Mouse (Mus musculus) CH12.LX (cell line): ENCODE measurements around the gene Sptbn1. TPM values are rescaled to one million over a fixed set of nuclear protein-coding genes. Genes with fewer than 3 reads are reported as not detected.
A peak's percentile ranks its signal among the peaks of the same experiment; 100 is the strongest.

ENCODE experiments used
- DNase-seq: peaks from one replicate; pipeline ENCODE4 v3.0.0-alpha.2; 2013; ENCODE audit errors: extremely low read depth
- H3K27ac ChIP-seq: 2 replicates; pipeline ENCODE4 v1.5.1; 2012; ENCODE audit warnings: low read depth, mild to moderate bottlenecking, control low read depth, moderate library complexity; ENCODE audit not compliant: insufficient read depth
- H3K27me3 ChIP-seq: replicated peaks from 2 replicates; pipeline ENCODE3; 2012; ENCODE audit warnings: inconsistent platforms
- H3K36me3 ChIP-seq, 2 experiments: replicated peaks in 1 of 2; 2 replicates each; pipeline versions ENCODE3 to v1.6.1; 2012; ENCODE audit warnings: inconsistent platforms in 1 of 2, low read length in 1 of 2, mild to moderate bottlenecking in 1 of 2, mixed read lengths in 1 of 2, moderate library complexity in 1 of 2; ENCODE audit not compliant: control insufficient read depth in 1 of 2, insufficient read depth in 1 of 2
- H3K4me1 ChIP-seq, 2 experiments: 2 replicates each; pipeline ENCODE4 v1.6.1; 2012; ENCODE audit warnings: inconsistent platforms in 1 of 2, moderate library complexity in 1 of 2; ENCODE audit not compliant: insufficient read depth in 2 of 2, control insufficient read depth in 1 of 2
- H3K4me2 ChIP-seq: 2 replicates; pipeline ENCODE4 v1.6.1; 2012; ENCODE audit warnings: low read depth, mild to moderate bottlenecking, control low read depth; ENCODE audit not compliant: poor library complexity, insufficient read depth, severe bottlenecking
- H3K4me3 ChIP-seq, 3 experiments: fragments of 150-350 bp in 1 of 3; sonication (generic) in 1 of 3; replicated peaks in 1 of 3; 2 replicates each; pipeline versions ENCODE3 to v1.5.1; 2011 to 2012; ENCODE audit warnings: low read depth in 2 of 3, low read length in 2 of 3, mild to moderate bottlenecking in 2 of 3, moderate library complexity in 2 of 3, control low read depth in 1 of 3, improper control_type of control experiment in 1 of 3, inconsistent platforms in 1 of 3, mixed read lengths in 1 of 3; ENCODE audit not compliant: poor library complexity in 1 of 3
- H3K79me2 ChIP-seq: replicated peaks from 2 replicates; pipeline ENCODE4 v1.6.1; 2012; ENCODE audit warnings: mild to moderate bottlenecking, moderate library complexity; ENCODE audit not compliant: control insufficient read depth, poor library complexity, insufficient read depth, severe bottlenecking; ENCODE audit errors: extremely low read depth
- H3K9ac ChIP-seq: 2 replicates; pipeline ENCODE4 v1.6.1; 2012; ENCODE audit warnings: low read depth, mild to moderate bottlenecking, control low read depth, moderate library complexity; ENCODE audit not compliant: insufficient read depth
- H3K9me3 ChIP-seq: replicated peaks from 2 replicates; pipeline ENCODE3; 2012; ENCODE audit warnings: low read length, inconsistent platforms, mixed read lengths
- BHLHE40 ChIP-seq: IDR thresholded peaks from 2 replicates; pipeline ENCODE4 v1.6.1; 2011; ENCODE audit warnings: mild to moderate bottlenecking, low read depth, low read length, improper control_type of control experiment
- CHD1 ChIP-seq: IDR thresholded peaks from 2 replicates; pipeline ENCODE4 v1.6.1; 2012; ENCODE audit warnings: low read depth, low read length, improper control_type of control experiment, inconsistent platforms
- CHD2 ChIP-seq: IDR thresholded peaks from 2 replicates; pipeline ENCODE4 v1.6.1; 2011; ENCODE audit warnings: low read length, improper control_type of control experiment
- CTCF ChIP-seq, 2 experiments: IDR thresholded peaks in 1 of 2; conservative IDR thresholded peaks in 1 of 2; 2 replicates each; pipeline ENCODE4 v1.5.1; 2011 to 2012; ENCODE audit warnings: low read depth in 2 of 2, low read length in 2 of 2, improper control_type of control experiment in 1 of 2, inconsistent platforms in 1 of 2, mild to moderate bottlenecking in 1 of 2, moderate library complexity in 1 of 2
- ELF1 ChIP-seq: IDR thresholded peaks from 2 replicates; pipeline ENCODE4 v1.6.1; 2014; ENCODE audit warnings: low read depth, mild to moderate bottlenecking, inconsistent platforms, low read length, improper control_type of control experiment
- GABPA ChIP-seq: IDR thresholded peaks from 2 replicates; pipeline ENCODE4 v1.6.1; 2012; ENCODE audit warnings: low read depth, low read length, improper control_type of control experiment, inconsistent platforms; ENCODE audit not compliant: insufficient replicate concordance
- IRF4 ChIP-seq: IDR thresholded peaks from 2 replicates; pipeline ENCODE4 v1.6.1; 2014; ENCODE audit warnings: low read depth, mild to moderate bottlenecking, inconsistent platforms, low read length, improper control_type of control experiment
- JUND ChIP-seq: conservative IDR thresholded peaks from 2 replicates; pipeline ENCODE4 v1.6.1; 2011; ENCODE audit warnings: low read depth, low read length, improper control_type of control experiment
- MXI1 ChIP-seq: IDR thresholded peaks from 2 replicates; pipeline ENCODE4 v1.6.1; 2011; ENCODE audit warnings: mild to moderate bottlenecking, low read depth, low read length, improper control_type of control experiment
- MYC ChIP-seq: IDR thresholded peaks from 2 replicates; pipeline ENCODE4 v1.6.1; 2011; ENCODE audit warnings: low read depth, mild to moderate bottlenecking, improper control_type of control experiment, low read length
- NRF1 ChIP-seq: IDR thresholded peaks from 2 replicates; pipeline ENCODE4 v1.6.1; 2014; ENCODE audit warnings: low read depth, mild to moderate bottlenecking, inconsistent platforms, low read length, improper control_type of control experiment, moderate library complexity
- POLR2A ChIP-seq: IDR thresholded peaks from 2 replicates; pipeline ENCODE4 v1.6.1; 2011; ENCODE audit warnings: low read depth, mild to moderate bottlenecking, improper control_type of control experiment, low read length
- POLR2AphosphoS2 ChIP-seq: IDR thresholded peaks from 2 replicates; pipeline ENCODE4 v1.6.1; 2011; ENCODE audit warnings: low read depth, low read length, improper control_type of control experiment
- SIN3A ChIP-seq: IDR thresholded peaks from 2 replicates; pipeline ENCODE4 v1.6.1; 2012; ENCODE audit warnings: low read length, improper control_type of control experiment, inconsistent platforms
- TBP ChIP-seq: conservative IDR thresholded peaks from 2 replicates; pipeline ENCODE4 v1.6.1; 2011; ENCODE audit warnings: low read depth, low read length, improper control_type of control experiment
- TCF12 ChIP-seq: IDR thresholded peaks from 2 replicates; pipeline ENCODE4 v1.6.1; 2014; ENCODE audit warnings: low read depth, mild to moderate bottlenecking, inconsistent platforms, low read length, improper control_type of control experiment
- UBTF ChIP-seq: IDR thresholded peaks from 2 replicates; pipeline ENCODE4 v1.6.1; 2012; ENCODE audit warnings: low read depth, mild to moderate bottlenecking, inconsistent platforms, low read length, improper control_type of control experiment, moderate library complexity
- USF2 ChIP-seq: conservative IDR thresholded peaks from 2 replicates; pipeline ENCODE4 v1.6.1; 2011; ENCODE audit warnings: low read depth, low read length, improper control_type of control experiment
- ZMIZ1 ChIP-seq: IDR thresholded peaks from 2 replicates; pipeline ENCODE4 v1.6.1; 2012; ENCODE audit warnings: low read depth, mild to moderate bottlenecking, inconsistent platforms, low read length, improper control_type of control experiment
- dilution Hi-C: fragments of 300-500 bp; cut with MboI; formaldehyde crosslinking; loops from 2 replicates; pipeline ENCODE4 v1.14.3; 2020; ENCODE audit warnings: low sequenced_read_pairs; ENCODE audit not compliant: extremely low pct_unique_long_range_greater_than_20kb, extremely low pct_ligation_motif_present
- in situ Hi-C: fragments of 300-500 bp; cut with MboI; formaldehyde crosslinking; loops from 3 replicates; pipeline ENCODE4 v1.14.3; 2019; ENCODE audit warnings: low sequenced_read_pairs, low pct_ligation_motif_present, low pct_unique_long_range_greater_than_20kb, mixed read lengths
- polyA plus RNA-seq: library from polyadenylated mRNA; unstranded; fragments of >175 nt; gene quantifications from 2 replicates; pipeline ENCODE4 v1.2.1, GENCODE M21; 2012; ENCODE audit warnings: low read depth; ENCODE audit not compliant: insufficient read length
- total RNA-seq, 2 experiments: library from RNA; depleted of rRNA; stranded (reverse); fragments of 300-350 nt in 1 of 2; fragments of >200 nt in 1 of 2; gene quantifications; 2 replicates each; pipeline ENCODE4 v1.2.3; 2012 to 2014

Sptbn1 gene
- total and polyA plus RNA-seq, 3 experiments = 38.2 to 54.7 (median 43.7) TPM

GRCm38 (mm10) chr11:30251294-30251904, 16.6 kb downstream of the Sptbn1 start:
- dilution Hi-C loops = no loop called here
- no peak for DNase-seq
- no peak overlapping the region for H3K4me3 ChIP-seq
- H3K9me3 ChIP-seq = no peaks in the 10 kb centered on the region
- H3K27ac ChIP-seq = no peak overlapping the region
- H3K4me1 ChIP-seq = no peaks in the 10 kb centered on the region
- in situ Hi-C loops = no loop called here
- no peaks in the 10 kb centered on the region for H3K27me3 ChIP-seq
- H3K79me2 ChIP-seq = no peaks in the 10 kb centered on the region
- H3K4me2 ChIP-seq = no peak overlapping the region
- no peak overlapping the region for H3K9ac ChIP-seq
- H3K36me3 ChIP-seq = no peaks in the 10 kb centered on the region
- TF ChIP-seq CTCF (conservative IDR thresholded peaks at IDR 0.05 in 1 of 2, IDR thresholded peaks at IDR 0.05 in 1 of 2; ENCODE audit: low read depth in 2 of 2, low read length in 2 of 2) = no peak
- TF ChIP-seq JUND = no peak
- no peak for TF ChIP-seq GABPA
- TF ChIP-seq TBP = no peak
- no peak for TF ChIP-seq SIN3A
- TF ChIP-seq BHLHE40 = no peak
- no peak for TF ChIP-seq USF2
- TF ChIP-seq CHD1 = no peak
- TF ChIP-seq TCF12 = no peak

- Histone ChIP-seq H3K4me2 (no peak overlapping the region), H3K4me1 (no peaks in the 10 kb centered on the region), H3K9me3 (no peaks in the 10 kb centered on the region), H3K4me3 (no peak overlapping the region), H3K27ac (no peak overlapping the region), H3K36me3 (no peaks in the 10 kb centered on the region), H3K79me2 (no peaks in the 10 kb centered on the region), H3K27me3 (no peaks in the 10 kb centered on the region), H3K9ac (no peak overlapping the region)
- no peak for TF ChIP-seq ELF1
- 0 out of 2 replicates have a peak, but pooled peaks have one; percentile 21 for TF ChIP-seq MYC
- no peak for DNase-seq
- in situ Hi-C loops = loop anchor here (25.0 kb wide), 1 partner anchor 538 kb away; no protein-coding TSS in a partner anchor
- dilution Hi-C loops = no loop called here
Observed at GRCm38 (mm10) chr11:30249452-30250016, 18.4 kb downstream of the Sptbn1 start.

- in situ Hi-C loops = loop anchor here (25.0 kb wide), 1 partner anchor 540 kb away; no protein-coding TSS in a partner anchor
- H3K4me3 ChIP-seq = no peak overlapping the region
- no peaks in the 10 kb centered on the region for H3K36me3 ChIP-seq
- H3K27ac ChIP-seq = no peak overlapping the region
- no peak for DNase-seq
- no peak overlapping the region for H3K9ac ChIP-seq
- dilution Hi-C loops = no loop called here
- H3K79me2 ChIP-seq = no peaks in the 10 kb centered on the region
- no peaks in the 10 kb centered on the region for H3K4me1 ChIP-seq
- H3K4me2 ChIP-seq = no peak overlapping the region
- no peaks in the 10 kb centered on the region for H3K9me3 ChIP-seq
- no peaks in the 10 kb centered on the region for H3K27me3 ChIP-seq
- TF ChIP-seq ZMIZ1 (no peak), NRF1 (no peak), CHD2 (no peak), POLR2A (no peak), USF2 (no peak), UBTF (no peak), IRF4 (no peak), MXI1 (no peak), POLR2AphosphoS2 (no peak)
Observed at GRCm38 (mm10) chr11:30247106-30247505, 20.9 kb downstream of the Sptbn1 start.
